ENCODE assay signal across 9 mouse cellular contexts in the genomic region with DNA sequence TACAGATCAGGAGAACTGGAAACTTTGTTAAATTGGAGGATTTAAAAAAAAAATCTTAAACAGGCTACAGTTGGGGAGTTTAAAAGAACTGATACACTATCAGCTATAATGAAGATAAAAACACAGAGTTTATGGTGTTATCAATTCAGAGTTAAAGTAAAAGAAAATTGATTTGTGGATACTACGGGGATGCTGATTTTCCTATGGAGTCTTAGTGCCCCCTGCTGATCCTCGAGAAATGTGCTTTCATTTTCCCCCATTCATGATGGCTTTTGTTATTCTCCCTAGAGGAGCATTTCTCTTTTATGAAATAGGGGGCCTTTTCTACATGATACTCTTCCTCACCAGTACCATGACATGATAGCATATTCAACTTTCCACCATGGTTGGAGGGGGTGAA. TPM values are rescaled to one million over a fixed set of nuclear protein-coding genes. Genes with fewer than 3 reads are reported as not detected.
DNase-seq lines count a peak whose midpoint lies in the region; ATAC-seq and TF ChIP-seq lines count a peak whose summit lies in the region.
"Had no signal": no experiment of that assay in that cellular context is flagged by ENCODE, and none has a peak within 500 bp of the region (broad histone marks: within the 10 kb centered on the region; RNA-seq: fewer than 3 reads in every experiment).

No protein-coding gene starts in this region.

- H3K27ac ChIP-seq in liver, postnatal 0 days (ENCODE audit: low read depth), result no peak overlapping the region
- no peak overlapping the region for H3K27ac ChIP-seq in liver, embryonic 11.5 days (ENCODE audit: low read depth, low read length)
- no peak overlapping the region for H3K27ac ChIP-seq in hindbrain, postnatal 0 days
- H3K27ac ChIP-seq in neural tube, embryonic 13.5 days (replicated peaks), result no peak overlapping the region
- H3K27ac ChIP-seq: heart, embryonic 15.5 days had no signal

- DNase-seq in liver, postnatal 0 days, result no peak
- no peak for DNase-seq in liver, embryonic 11.5 days (ENCODE audit: low spot score)
- DNase-seq in embryo, embryonic 10.5 days (ENCODE audit: low spot score), result peak; percentile 56
- DNase-seq in hindbrain, postnatal 0 days (ENCODE audit: low spot score), result peak; percentile 75
- no peak for DNase-seq in ovary, postnatal 10 days (ENCODE audit: low spot score)
- no peak for DNase-seq in B cell, adult 2 months

- TF ChIP-seq EP300 in liver, postnatal 0 days (IDR thresholded peaks at IDR 0.05; ENCODE audit: low read depth), result no peak

- no peaks in the 10 kb centered on the region for H3K9me3 ChIP-seq in liver, postnatal 0 days (ENCODE audit: low read length)
- H3K9me3 ChIP-seq in liver, embryonic 11.5 days (ENCODE audit: control insufficient read depth, low read length), result no peaks in the 10 kb centered on the region
- H3K9me3 ChIP-seq in hindbrain, postnatal 0 days (ENCODE audit: low read length), result no peaks in the 10 kb centered on the region
- H3K9me3 ChIP-seq in neural tube, embryonic 13.5 days, result no peaks in the 10 kb centered on the region
- H3K9me3 ChIP-seq: heart, embryonic 15.5 days; megakaryocyte, embryonic 14.5 days had no signal

- 32% methylated on average over 2 of the region's 2 CpGs for WGBS in liver, postnatal 0 days (ENCODE audit: insufficient replicate concordance)
- 59% methylated on average over 2 of the region's 2 CpGs for WGBS in liver, embryonic 11.5 days
- 41% methylated on average over 2 of the region's 2 CpGs for WGBS in hindbrain, postnatal 0 days
- 50% methylated on average over 2 of the region's 2 CpGs for WGBS in neural tube, embryonic 13.5 days

- no peak for ATAC-seq in liver, postnatal 0 days
- ATAC-seq in liver, embryonic 11.5 days (replicated peaks; ENCODE audit: low FRiP score), result no peak
- 0 out of 2 replicates have a peak, but pooled peaks have one; percentile 29 for ATAC-seq in hindbrain, postnatal 0 days
- no peak for ATAC-seq in neural tube, embryonic 13.5 days (ENCODE audit: low read depth)

- H3K4me2 ChIP-seq in liver, postnatal 0 days (ENCODE audit: low read depth, low read length), result no peak overlapping the region
- H3K4me2 ChIP-seq in liver, embryonic 11.5 days, result no peak overlapping the region
- H3K4me2 ChIP-seq in hindbrain, postnatal 0 days (ENCODE audit: low read depth, low read length), result 0 out of 2 replicates have a peak overlapping the region, but pooled peaks have one; percentile 16
- peak overlapping the region; percentile 20; the same call in 1 of the 2 replicates for H3K4me2 ChIP-seq in neural tube, embryonic 13.5 days
- H3K4me2 ChIP-seq: heart, embryonic 15.5 days had no signal

- H3K36me3 ChIP-seq in liver, postnatal 0 days (replicated peaks; ENCODE audit: insufficient read depth, low read length), result no peaks in the 10 kb centered on the region
- H3K36me3 ChIP-seq in liver, embryonic 11.5 days (ENCODE audit: control insufficient read depth, insufficient read depth, low read length), result no peaks in the 10 kb centered on the region
- H3K36me3 ChIP-seq in hindbrain, postnatal 0 days (ENCODE audit: insufficient read depth, low read length), result no peaks in the 10 kb centered on the region
- H3K36me3 ChIP-seq in neural tube, embryonic 13.5 days, result no peaks in the 10 kb centered on the region
- H3K36me3 ChIP-seq: heart, embryonic 15.5 days had no signal

- H3K4me1 ChIP-seq in liver, postnatal 0 days (ENCODE audit: insufficient read depth), result no peaks in the 10 kb centered on the region
- H3K4me1 ChIP-seq in liver, embryonic 11.5 days (replicated peaks; ENCODE audit: control insufficient read depth, insufficient read depth, low read length), result no peaks in the 10 kb centered on the region
- H3K4me1 ChIP-seq in hindbrain, postnatal 0 days (ENCODE audit: insufficient read depth, low read length), result no peaks in the 10 kb centered on the region
- 0 out of 2 replicates have a peak, but pooled peaks cover 7% of the 10 kb centered on the region for H3K4me1 ChIP-seq in neural tube, embryonic 13.5 days (replicated peaks)
- H3K4me1 ChIP-seq: heart, embryonic 15.5 days; megakaryocyte, embryonic 14.5 days had no signal

- no peak overlapping the region for H3K9ac ChIP-seq in liver, postnatal 0 days (replicated peaks)
- H3K9ac ChIP-seq in liver, embryonic 11.5 days (ENCODE audit: low read depth, low read length), result no peak overlapping the region
- H3K9ac ChIP-seq in hindbrain, postnatal 0 days (replicated peaks; ENCODE audit: low read length), result no peak overlapping the region
- H3K9ac ChIP-seq in neural tube, embryonic 13.5 days, result no peak overlapping the region
- H3K9ac ChIP-seq: heart, embryonic 15.5 days had no signal

- H3K4me3 ChIP-seq in liver, postnatal 0 days (ENCODE audit: low read depth, low read length), result no peak overlapping the region
- no peak overlapping the region for H3K4me3 ChIP-seq in liver, embryonic 11.5 days (ENCODE audit: low read depth, low read length)
- H3K4me3 ChIP-seq in hindbrain, postnatal 0 days (ENCODE audit: low read length), result no peak overlapping the region
- H3K4me3 ChIP-seq in neural tube, embryonic 13.5 days, result no peak overlapping the region
- H3K4me3 ChIP-seq: heart, embryonic 15.5 days; megakaryocyte, embryonic 14.5 days had no signal

- peak; percentile 34 for TF ChIP-seq CTCF in liver, postnatal 0 days (IDR thresholded peaks at IDR 0.05; ENCODE audit: low read depth)
- TF ChIP-seq CTCF in hindbrain, postnatal 0 days (IDR thresholded peaks at IDR 0.05; ENCODE audit: low read depth), result peak; percentile 64

- no peaks in the 10 kb centered on the region for H3K27me3 ChIP-seq in liver, postnatal 0 days (ENCODE audit: insufficient read depth, low read length)
- H3K27me3 ChIP-seq in liver, embryonic 11.5 days (replicated peaks; ENCODE audit: control insufficient read depth, insufficient read depth, low read length), result no peaks in the 10 kb centered on the region
- H3K27me3 ChIP-seq in hindbrain, postnatal 0 days (ENCODE audit: insufficient read depth, low read length), result no peaks in the 10 kb centered on the region
- no peaks in the 10 kb centered on the region for H3K27me3 ChIP-seq in neural tube, embryonic 13.5 days
- H3K27me3 ChIP-seq: heart, embryonic 15.5 days; megakaryocyte, embryonic 14.5 days had no signal

RNA-seq across cellular contexts. Expression of a gene that starts 19.5 kb away (rescaled TPM):
- not detected in 2 replicates for polyA plus RNA-seq in liver, postnatal 0 days (2015; fragmentation: Nextera tagmentation; extraction: Ambion mirVana)
- not detected in 2 replicates for polyA plus RNA-seq in liver, embryonic 11.5 days (2014; fragmentation: Nextera tagmentation; extraction: Ambion mirVana)
- total RNA-seq in hindbrain, postnatal 0 days (2014; rRNA removed), result 0.68 TPM in 2 replicates
- 0.50 and 0.63 TPM in 2 replicates for polyA plus RNA-seq in hindbrain, postnatal 0 days (2015; fragmentation: Nextera tagmentation; extraction: Ambion mirVana)
- polyA plus RNA-seq in neural tube, embryonic 13.5 days (2015; fragmentation: Nextera tagmentation; extraction: Ambion mirVana), result not detected in 2 replicates
- polyA plus RNA-seq: heart, embryonic 15.5 days had no signal

Comparison
In these comparisons a context has a peak if more than half of its experiments do, and no peak if none do; other contexts are left out.
1. DNase-seq: peak in embryo, embryonic 10.5 days (single experiment) and hindbrain, postnatal 0 days (single experiment); none in liver, postnatal 0 days (single experiment), liver, embryonic 11.5 days (single experiment), ovary, postnatal 10 days (single experiment) and B cell, adult 2 months (0 of 2).
2. H3K4me2 ChIP-seq: peak in hindbrain, postnatal 0 days (single experiment) and neural tube, embryonic 13.5 days (single experiment); none in liver, postnatal 0 days (single experiment) and liver, embryonic 11.5 days (single experiment).